Comparison of ENCODE assay signal across 8 mouse cellular contexts in the genomic region with DNA sequence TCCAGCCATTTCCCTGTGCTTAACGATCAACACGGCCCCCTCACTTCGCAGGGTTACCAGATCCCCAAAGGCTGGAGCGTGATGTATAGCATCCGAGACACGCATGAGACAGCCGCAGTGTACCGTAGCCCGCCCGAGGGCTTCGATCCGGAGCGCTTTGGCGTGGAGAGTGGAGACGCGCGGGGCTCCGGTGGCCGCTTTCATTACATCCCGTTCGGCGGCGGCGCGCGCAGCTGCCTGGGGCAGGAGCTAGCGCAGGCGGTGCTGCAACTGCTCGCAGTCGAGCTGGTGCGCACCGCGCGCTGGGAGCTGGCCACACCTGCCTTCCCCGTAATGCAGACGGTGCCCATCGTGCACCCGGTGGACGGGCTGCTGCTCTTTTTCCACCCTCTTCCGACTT. TPM values are rescaled to one million over a fixed set of nuclear protein-coding genes. Genes with fewer than 3 reads are reported as not detected.
DNase-seq lines count a peak whose midpoint lies in the region; ATAC-seq lines count a peak whose summit lies in the region.

No protein-coding gene starts in this region.

- peaks cover 37% of the 10 kb centered on the region for H3K4me1 ChIP-seq in hindbrain, embryonic 13.5 days (replicated peaks)
- peaks cover 10% of the 10 kb centered on the region for H3K4me1 ChIP-seq in midbrain, embryonic 14.5 days (ENCODE audit: control insufficient read depth, insufficient read depth, low read length)

- peak; percentile 45 to 49 for DNase-seq in frontal cortex, postnatal 36 days (ENCODE audit: low spot score in 2 of 2)
- DNase-seq in frontal cortex, postnatal 25 days (ENCODE audit: low spot score in 2 of 2): no peak
- DNase-seq in thymus, postnatal 0 days (ENCODE audit: low spot score): peak; percentile 11
- no peak for DNase-seq in thymus, postnatal 14 days
- DNase-seq in midbrain, embryonic 14.5 days: peak; percentile 81
- no peak for DNase-seq in urinary bladder, postnatal 36 days (ENCODE audit: low spot score in 2 of 2)
- DNase-seq in T-cell, adult 2 months (ENCODE audit: low spot score): no peak

- no peaks in the 10 kb centered on the region for H3K36me3 ChIP-seq in hindbrain, embryonic 13.5 days
- no peaks in the 10 kb centered on the region for H3K36me3 ChIP-seq in midbrain, embryonic 14.5 days (ENCODE audit: control insufficient read depth, insufficient read depth, low read length)

- H3K27ac ChIP-seq in hindbrain, embryonic 13.5 days: no peak overlapping the region
- H3K27ac ChIP-seq in midbrain, embryonic 14.5 days (replicated peaks; ENCODE audit: low read depth, low read length): no peak overlapping the region

- no peaks in the 10 kb centered on the region for H3K9me3 ChIP-seq in hindbrain, embryonic 13.5 days
- no peaks in the 10 kb centered on the region for H3K9me3 ChIP-seq in midbrain, embryonic 14.5 days (ENCODE audit: control insufficient read depth, low read length)

- WGBS in hindbrain, embryonic 13.5 days: 4% methylated on average over 40 of the region's 40 CpGs
- under 1% methylated on average over 40 of the region's 40 CpGs for WGBS in midbrain, embryonic 14.5 days

- ATAC-seq in hindbrain, embryonic 13.5 days (ENCODE audit: low FRiP score): peak; percentile 53
- peak; percentile 44; the same call in 1 of the 2 replicates for ATAC-seq in midbrain, embryonic 14.5 days (ENCODE audit: low FRiP score, low TSS enrichment)

- peak overlapping the region; percentile 55; the same call in 1 of the 2 replicates for H3K9ac ChIP-seq in hindbrain, embryonic 13.5 days
- no peak overlapping the region for H3K9ac ChIP-seq in midbrain, embryonic 14.5 days (replicated peaks; ENCODE audit: low read length)

- peaks cover 100% of the 10 kb centered on the region for H3K27me3 ChIP-seq in hindbrain, embryonic 13.5 days
- peaks cover 100% of the 10 kb centered on the region for H3K27me3 ChIP-seq in midbrain, embryonic 14.5 days (ENCODE audit: control insufficient read depth, insufficient read depth, low read length)

- peak overlapping the region; percentile 61 for H3K4me2 ChIP-seq in hindbrain, embryonic 13.5 days
- peak overlapping the region; percentile 57 for H3K4me2 ChIP-seq in midbrain, embryonic 14.5 days (ENCODE audit: low read length)

- peak overlapping the region; percentile 37 for H3K4me3 ChIP-seq in hindbrain, embryonic 13.5 days
- peak overlapping the region; percentile 33 for H3K4me3 ChIP-seq in midbrain, embryonic 14.5 days (replicated peaks; ENCODE audit: low read depth, low read length)

RNA-seq across cellular contexts. Expression of a gene that starts 4.7 kb away (rescaled TPM):
- 3.6 and 3.8 TPM in 2 replicates for polyA plus RNA-seq in thymus, postnatal 0 days (2015; fragmentation: Nextera tagmentation; extraction: Ambion mirVana)
- 0.23 and 0.56 TPM in 2 replicates for polyA plus RNA-seq in hindbrain, embryonic 13.5 days (2015; fragmentation: Nextera tagmentation; extraction: Ambion mirVana)
- polyA plus RNA-seq in midbrain, embryonic 14.5 days (2014; fragmentation: Nextera tagmentation; extraction: Ambion mirVana): not detected in 2 replicates

RNA-seq across cellular contexts. Expression of a gene that starts 7.5 kb away (rescaled TPM):
- not detected in 2 replicates for polyA plus RNA-seq in thymus, postnatal 0 days (2015; fragmentation: Nextera tagmentation; extraction: Ambion mirVana)
- polyA plus RNA-seq in hindbrain, embryonic 13.5 days (2015; fragmentation: Nextera tagmentation; extraction: Ambion mirVana): not detected in 2 replicates
- polyA plus RNA-seq in midbrain, embryonic 14.5 days (2014; fragmentation: Nextera tagmentation; extraction: Ambion mirVana): not detected in 2 replicates

Comparison
In these comparisons a context has a peak if more than half of its experiments do, and no peak if none do; other contexts are left out.
1. DNase-seq: peak in frontal cortex, postnatal 36 days (2 of 2), thymus, postnatal 0 days (single experiment) and midbrain, embryonic 14.5 days (single experiment); none in frontal cortex, postnatal 25 days (0 of 2), thymus, postnatal 14 days (single experiment), urinary bladder, postnatal 36 days (0 of 2) and T-cell, adult 2 months (single experiment).